Mouse (Mus musculus) CD4-positive, CD25-positive, alpha-beta regulatory T cell, adult 4 months (primary cell): Measurements from ENCODE around the gene Naa38. TPM values are rescaled to one million over a fixed set of nuclear protein-coding genes. Genes with fewer than 3 reads are reported as not detected.

Source experiments
- ATAC-seq: one replicate; pipeline ENCODE4 v1.8.0; 2017
- polyA plus RNA-seq, 2 experiments: library from polyadenylated mRNA; unstranded; fragments of 100-300 nt; shearing (Covaris generic); gene quantifications; one replicate each; pipeline ENCODE4 v1.2.1; 2017

The Naa38 gene
- polyA plus RNA-seq, 2 experiments from 2014 or later: 87.8 to 116 TPM

- ATAC-seq: no peak
These were observed 48.0 kb downstream of the Naa38 start for GRCm38 (mm10) chr11:69443328-69443727.

Other genes starting within 250 kb of the Naa38 start
- gene Alox12b, start 238.5 kb upstream of the Naa38 start, polyA plus RNA-seq: not detected
- 10 to 100 TPM; 10.6 to 15.5 TPM for gene Alox8, start 197.6 kb upstream of the Naa38 start, polyA plus RNA-seq
- gene Gucy2e, start 158.5 kb upstream of the Naa38 start, polyA plus RNA-seq: under 1 TPM in 1 of 2 experiments, not detected in 1; 0.53 TPM
- 1 to 10 TPM; 8.2 to 8.5 TPM for gene Cntrob, start 71.7 kb upstream of the Naa38 start, polyA plus RNA-seq
- gene Trappc1, start 71.5 kb upstream of the Naa38 start, polyA plus RNA-seq: 10 to 100 TPM; 92.9 to 99.3 TPM
- 1 to 10 TPM in 1 of 2 experiments, under 1 TPM in 1; 0.62 to 1.2 TPM for gene Kcnab3, start 69.2 kb upstream of the Naa38 start, polyA plus RNA-seq
- 1 to 10 TPM; 3.3 to 4.0 TPM for gene Rnf227, start 55.0 kb upstream of the Naa38 start, polyA plus RNA-seq
- 10 to 100 TPM; 71.8 to 80.8 TPM for gene Chd3, start 26.1 kb upstream of the Naa38 start, polyA plus RNA-seq
- gene Cyb5d1, start 144 bp downstream of the Naa38 start, polyA plus RNA-seq: 10 to 100 TPM; 17.0 to 28.2 TPM
- gene Tmem88, start 2.7 kb downstream of the Naa38 start, polyA plus RNA-seq: 1 to 10 TPM; 1.1 to 1.2 TPM
- gene Kdm6b, start 18.2 kb downstream of the Naa38 start, polyA plus RNA-seq: 10 to 100 TPM; 30.7 to 32.6 TPM
- gene Dnah2, start 153.6 kb downstream of the Naa38 start, polyA plus RNA-seq: under 1 TPM in 1 of 2 experiments, not detected in 1; 0.09 TPM
- under 1 TPM; 0.27 to 0.37 TPM for gene Efnb3, start 164.7 kb downstream of the Naa38 start, polyA plus RNA-seq
- gene Wrap53, start 184.8 kb downstream of the Naa38 start, polyA plus RNA-seq: 10 to 100 TPM; 23.0 to 31.9 TPM
- 100 to 1,000 TPM; 307 to 416 TPM for gene Trp53, start 184.9 kb downstream of the Naa38 start, polyA plus RNA-seq
- not detected for gene Atp1b2, start 210.5 kb downstream of the Naa38 start, polyA plus RNA-seq
- gene Shbg, start 222.4 kb downstream of the Naa38 start, polyA plus RNA-seq: not detected
- gene Sat2, start 226.5 kb downstream of the Naa38 start, polyA plus RNA-seq: not detected
- gene Fxr2, start 237.5 kb downstream of the Naa38 start, polyA plus RNA-seq: 10 to 100 TPM; 11.0 to 11.2 TPM